In genomic region chr19:18188122-18188866, GRCm38 (mm10) we compare ENCODE assay signal across 16 mouse cellular contexts.
A peak's percentile ranks its signal among the peaks of the same experiment; 100 is the strongest.
DNase-seq lines count a peak whose midpoint lies in the region; ATAC-seq lines count a peak whose summit lies in the region.
"Had no signal": no experiment of that assay in that cellular context is flagged by ENCODE, and none has a peak within 500 bp of the region (broad histone marks: within the 10 kb centered on the region; RNA-seq: fewer than 3 reads in every experiment).

No protein-coding gene starts in this region.

- peak; percentile 44; the same call in 1 of the 2 replicates for ATAC-seq in intestine, embryonic 16.5 days
- ATAC-seq in intestine, embryonic 15.5 days, result no peak

- no peak overlapping the region for H3K27ac ChIP-seq in intestine, embryonic 16.5 days (ENCODE audit: low read length)
- H3K27ac ChIP-seq in intestine, embryonic 15.5 days, result no peak overlapping the region
- H3K27ac ChIP-seq in limb, embryonic 10.5 days, result peak overlapping the region; percentile 25; the same call in 1 of the 2 replicates
- H3K27ac ChIP-seq: embryonic facial prominence, embryonic 15.5 days; hindbrain, embryonic 13.5 days; liver, embryonic 14.5 days had no signal

- intact Hi-C loops in left cerebral cortex, postnatal 14 days (cut with DNase I), result no loop called here
- intact Hi-C loops in left cerebral cortex, postnatal 10 days (cut with DNase I), result no loop called here

- 0 out of 2 replicates have a peak, but pooled peaks cover 3% of the 10 kb centered on the region for H3K4me1 ChIP-seq in intestine, embryonic 16.5 days (ENCODE audit: control insufficient read depth, insufficient read depth, low read length)
- H3K4me1 ChIP-seq in intestine, embryonic 15.5 days (replicated peaks), result 0 out of 2 replicates have a peak, but pooled peaks cover 6% of the 10 kb centered on the region
- peaks cover 22% of the 10 kb centered on the region for H3K4me1 ChIP-seq in limb, embryonic 10.5 days
- H3K4me1 ChIP-seq: hindbrain, embryonic 13.5 days had no signal

- H3K4me2 ChIP-seq in intestine, embryonic 16.5 days (ENCODE audit: low read depth, low read length), result no peak overlapping the region
- no peak overlapping the region for H3K4me2 ChIP-seq in intestine, embryonic 15.5 days (replicated peaks)
- H3K4me2 ChIP-seq: embryonic facial prominence, embryonic 15.5 days; hindbrain, embryonic 13.5 days had no signal

- H3K36me3 ChIP-seq in intestine, embryonic 16.5 days (ENCODE audit: control insufficient read depth, insufficient read depth, low read length), result no peaks in the 10 kb centered on the region
- H3K36me3 ChIP-seq in intestine, embryonic 15.5 days, result no peaks in the 10 kb centered on the region
- no peaks in the 10 kb centered on the region for H3K36me3 ChIP-seq in limb, embryonic 10.5 days
- H3K36me3 ChIP-seq: embryonic facial prominence, embryonic 15.5 days; hindbrain, embryonic 13.5 days had no signal

- WGBS in intestine, embryonic 16.5 days, result 46% methylated on average over 9 of the region's 9 CpGs
- WGBS in intestine, embryonic 15.5 days, result 41% methylated on average over 9 of the region's 9 CpGs
- 49% methylated on average over 9 of the region's 9 CpGs for WGBS in limb, embryonic 10.5 days

- no peak overlapping the region for H3K4me3 ChIP-seq in intestine, embryonic 16.5 days (ENCODE audit: low read length)
- H3K4me3 ChIP-seq in intestine, embryonic 15.5 days (replicated peaks), result no peak overlapping the region
- H3K4me3 ChIP-seq in limb, embryonic 10.5 days, result no peak overlapping the region
- H3K4me3 ChIP-seq: embryonic facial prominence, embryonic 15.5 days; hindbrain, embryonic 13.5 days had no signal

- no peaks in the 10 kb centered on the region for H3K9me3 ChIP-seq in intestine, embryonic 16.5 days (ENCODE audit: control insufficient read depth, low read length)
- no peaks in the 10 kb centered on the region for H3K9me3 ChIP-seq in intestine, embryonic 15.5 days
- H3K9me3 ChIP-seq in limb, embryonic 10.5 days (replicated peaks), result no peaks in the 10 kb centered on the region
- H3K9me3 ChIP-seq: embryonic facial prominence, embryonic 15.5 days; hindbrain, embryonic 13.5 days had no signal

- no peak overlapping the region for H3K9ac ChIP-seq in intestine, embryonic 16.5 days (ENCODE audit: low read depth, low read length)
- H3K9ac ChIP-seq in intestine, embryonic 15.5 days, result no peak overlapping the region
- H3K9ac ChIP-seq: embryonic facial prominence, embryonic 15.5 days; hindbrain, embryonic 13.5 days; liver, embryonic 14.5 days had no signal

- peak; percentile 8 to 14 for DNase-seq in left cerebral cortex, postnatal 14 days (ENCODE audit: low spot score in 2 of 2)
- no peak for DNase-seq in left cerebral cortex, postnatal 10 days (ENCODE audit: extremely low spot score in 1 of 2, low spot score in 2 of 2)
- peak; percentile 53 for DNase-seq in brain, adult 2 months (ENCODE audit: low read depth, low spot score)
- no peak for DNase-seq in limb, embryonic 10.5 days (ENCODE audit: low spot score)
- no peak for DNase-seq in gastrocnemius, adult 18-20 months (ENCODE audit: low spot score)
- no peak for DNase-seq in adrenal gland, adult 2 months
- DNase-seq: adrenal gland, postnatal 36 days; cerebellum, postnatal 36 days; kidney, adult 2 months; spleen, adult 18-20 months; thymus, postnatal 25 days had no signal

- no peaks in the 10 kb centered on the region for H3K27me3 ChIP-seq in intestine, embryonic 16.5 days (replicated peaks; ENCODE audit: control insufficient read depth, insufficient read depth, low read length)
- H3K27me3 ChIP-seq in intestine, embryonic 15.5 days (replicated peaks), result no peaks in the 10 kb centered on the region
- H3K27me3 ChIP-seq in limb, embryonic 10.5 days (ENCODE audit: low read depth, poor library complexity, severe bottlenecking), result no peaks in the 10 kb centered on the region
- H3K27me3 ChIP-seq: embryonic facial prominence, embryonic 15.5 days; hindbrain, embryonic 13.5 days had no signal

Comparison
In these comparisons a context has a peak if more than half of its experiments do, and no peak if none do; other contexts are left out.
1. DNase-seq: peak in left cerebral cortex, postnatal 14 days (2 of 2) and brain, adult 2 months (single experiment); none in left cerebral cortex, postnatal 10 days (0 of 2), limb, embryonic 10.5 days (single experiment), gastrocnemius, adult 18-20 months (single experiment) and adrenal gland, adult 2 months (single experiment).